ENCODE assay signal across 8 mouse cellular contexts in the genomic region with DNA sequence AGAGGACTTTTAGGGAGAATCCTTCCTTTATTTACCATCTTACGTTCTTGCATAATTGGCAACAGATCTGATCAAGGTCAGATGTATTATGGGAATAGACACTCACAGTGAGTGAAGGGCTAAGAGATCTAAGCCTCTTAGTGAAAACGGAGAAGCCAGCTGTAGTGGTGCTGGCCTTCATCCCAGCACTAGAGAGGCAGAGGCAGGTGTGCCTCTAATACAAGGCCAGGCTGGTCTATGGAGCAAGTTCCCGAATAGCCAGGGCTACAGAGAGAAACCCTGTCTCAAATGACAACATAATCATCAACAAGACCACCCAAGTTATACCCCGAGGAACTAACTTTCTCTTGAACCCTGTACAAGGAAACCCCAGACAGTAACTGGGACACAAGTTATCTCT. TPM values are rescaled to one million over a fixed set of nuclear protein-coding genes. Genes with fewer than 3 reads are reported as not detected.
"Had no signal": no experiment of that assay in that cellular context is flagged by ENCODE, and none has a peak within 500 bp of the region (broad histone marks: within the 10 kb centered on the region; RNA-seq: fewer than 3 reads in every experiment).

No protein-coding gene starts in this region.

- H3K4me2 ChIP-seq: intestine, embryonic 15.5 days; midbrain, embryonic 11.5 days; neural tube, embryonic 12.5 days; neural tube, embryonic 15.5 days had no signal

- H3K27ac ChIP-seq: intestine, embryonic 15.5 days; neural tube, embryonic 12.5 days; neural tube, embryonic 15.5 days; stomach, postnatal 0 days had no signal

- ATAC-seq: intestine, embryonic 15.5 days had no signal

- H3K4me1 ChIP-seq: intestine, embryonic 15.5 days; neural tube, embryonic 12.5 days; neural tube, embryonic 15.5 days had no signal

- H3K27me3 ChIP-seq: intestine, embryonic 15.5 days; neural tube, embryonic 12.5 days; neural tube, embryonic 15.5 days had no signal

- H3K4me3 ChIP-seq: intestine, embryonic 15.5 days; neural tube, embryonic 12.5 days; neural tube, embryonic 15.5 days had no signal

- H3K9me3 ChIP-seq: intestine, embryonic 15.5 days; neural tube, embryonic 12.5 days; neural tube, embryonic 15.5 days had no signal

- H3K9ac ChIP-seq: intestine, embryonic 15.5 days; neural tube, embryonic 12.5 days; neural tube, embryonic 15.5 days had no signal

RNA-seq across cellular contexts. Expression of a gene that starts 56.3 kb away (rescaled TPM):
- total RNA-seq: layer of hippocampus, postnatal 25 days; left cerebral cortex, adult 18-20 months; left cerebral cortex, postnatal 25 days had no signal
